In the genomic region with DNA sequence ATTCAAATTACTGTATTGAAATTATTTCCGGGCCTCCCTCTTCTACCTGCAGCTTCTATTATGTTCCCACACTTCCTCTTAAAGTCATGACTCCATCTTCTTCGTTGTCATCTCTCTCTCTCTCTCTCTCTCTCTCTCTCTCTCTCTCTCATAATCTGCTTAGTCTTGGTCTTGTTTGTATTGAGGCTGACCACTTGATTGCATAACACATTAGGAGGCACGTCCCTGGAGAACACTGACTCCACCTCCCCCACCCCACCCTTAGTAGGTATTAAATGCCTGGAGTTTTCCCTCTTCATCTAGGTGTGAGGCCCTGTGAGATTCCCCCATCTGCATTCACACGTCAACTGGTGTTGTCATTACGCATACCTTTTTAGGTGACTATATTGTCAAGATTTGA, we compare ENCODE assay signal across 26 mouse cellular contexts.
"Had no signal": no experiment of that assay in that cellular context is flagged by ENCODE, and none has a peak within 500 bp of the region (broad histone marks: within the 10 kb centered on the region; RNA-seq: fewer than 3 reads in every experiment).

No protein-coding gene starts in this region.

- ATAC-seq: hindbrain, embryonic 16.5 days; inflammation-experienced regulatory T-cells, adult 6 months; intestine, embryonic 15.5 days; intestine, postnatal 0 days had no signal

- DNase-seq: gastrocnemius, adult 2 months; gastrocnemius, postnatal 10 days; gastrocnemius, postnatal 25 days; heart, adult 11 months; heart, adult 2 months; heart, postnatal 10 days; heart, postnatal 4 days; kidney, adult 18-20 months; kidney, adult 8-10 months; kidney, postnatal 10 days; kidney, postnatal 25 days; kidney, postnatal 4 days; liver; liver, embryonic 13.5 days had no signal

- H3K27ac ChIP-seq: gastrocnemius, adult 2 months; heart, adult 2 months; hindbrain, embryonic 10.5 days; hindbrain, embryonic 12.5 days; hindbrain, embryonic 14.5 days; intestine, embryonic 15.5 days; layer of hippocampus, adult 2 months; left cerebral cortex, adult 2 months; limb, embryonic 10.5 days; limb, embryonic 12.5 days; liver, embryonic 13.5 days had no signal

- H3K9ac ChIP-seq: heart, embryonic 12.5 days; hindbrain, embryonic 12.5 days; hindbrain, embryonic 14.5 days; intestine, embryonic 15.5 days; limb, embryonic 12.5 days; liver, embryonic 13.5 days had no signal

- H3K4me2 ChIP-seq: heart, embryonic 12.5 days; hindbrain, embryonic 12.5 days; hindbrain, embryonic 14.5 days; intestine, embryonic 15.5 days; limb, embryonic 12.5 days; liver, embryonic 13.5 days had no signal

- H3K4me3 ChIP-seq: gastrocnemius, adult 2 months; heart, adult 2 months; heart, embryonic 12.5 days; hindbrain, embryonic 10.5 days; hindbrain, embryonic 12.5 days; intestine, embryonic 15.5 days; layer of hippocampus, adult 2 months; left cerebral cortex, adult 2 months; limb, embryonic 10.5 days; limb, embryonic 12.5 days; liver, embryonic 13.5 days had no signal

- H3K27me3 ChIP-seq: heart, embryonic 12.5 days; hindbrain, embryonic 12.5 days; intestine, embryonic 15.5 days; limb, embryonic 12.5 days; liver, embryonic 13.5 days had no signal

- H3K4me1 ChIP-seq: hindbrain, embryonic 12.5 days; intestine, embryonic 15.5 days; limb, embryonic 10.5 days; limb, embryonic 12.5 days had no signal

- H3K36me3 ChIP-seq: heart, embryonic 12.5 days; hindbrain, embryonic 10.5 days; hindbrain, embryonic 12.5 days; intestine, embryonic 15.5 days; limb, embryonic 10.5 days; limb, embryonic 12.5 days; liver, embryonic 13.5 days had no signal

- H3K9me3 ChIP-seq: heart, embryonic 12.5 days; hindbrain, embryonic 10.5 days; hindbrain, embryonic 12.5 days; intestine, embryonic 15.5 days; limb, embryonic 10.5 days; limb, embryonic 12.5 days; liver, embryonic 13.5 days had no signal
